Mouse (Mus musculus) MEL (cell line): Measurements from ENCODE around the gene Gm11444.

Source experiments
- BHLHE40 ChIP-seq: IDR thresholded peaks from 2 replicates; pipeline ENCODE4 v1.6.1; 2012; ENCODE audit warnings: low read depth, mild to moderate bottlenecking, inconsistent platforms, low read length, improper control_type of control experiment, borderline replicate concordance
- CHD1 ChIP-seq: IDR thresholded peaks from 2 replicates; pipeline ENCODE4 v1.6.1; 2012; ENCODE audit warnings: low read depth, mild to moderate bottlenecking, inconsistent platforms, low read length, improper control_type of control experiment
- CTCF ChIP-seq, 3 experiments: IDR thresholded peaks in 2 of 3; conservative IDR thresholded peaks in 1 of 3; 2 replicates each; pipeline ENCODE4 v1.5.1; 2011 to 2012; ENCODE audit warnings: low read length in 3 of 3, low read depth in 2 of 3, mild to moderate bottlenecking in 2 of 3, improper control_type of control experiment in 1 of 3, inconsistent platforms in 1 of 3, mixed read lengths in 1 of 3, moderate library complexity in 1 of 3; ENCODE audit not compliant: control insufficient read depth in 1 of 3, insufficient read depth in 1 of 3, poor library complexity in 1 of 3, severe bottlenecking in 1 of 3
- EP300 ChIP-seq, 2 experiments: IDR thresholded peaks; 2 replicates each; pipeline ENCODE4 v1.6.1; 2011; ENCODE audit warnings: improper control_type of control experiment in 2 of 2, low read length in 2 of 2, low read depth in 1 of 2, mild to moderate bottlenecking in 1 of 2
- GATA1 ChIP-seq: IDR thresholded peaks from 2 replicates; pipeline ENCODE4 v1.6.1; 2011; ENCODE audit warnings: low read depth, low read length, improper control_type of control experiment
- HCFC1 ChIP-seq: IDR thresholded peaks from 2 replicates; pipeline ENCODE4 v1.6.1; 2012; ENCODE audit warnings: low read depth, mild to moderate bottlenecking, inconsistent platforms, low read length, improper control_type of control experiment, moderate library complexity
- KAT2A ChIP-seq: conservative IDR thresholded peaks from 2 replicates; pipeline ENCODE4 v1.6.1; 2012; ENCODE audit warnings: low read depth, low read length, improper control_type of control experiment, inconsistent platforms
- MAFK ChIP-seq: IDR thresholded peaks from 2 replicates; pipeline ENCODE4 v1.6.1; 2011; ENCODE audit warnings: low read depth, mild to moderate bottlenecking, low read length, improper control_type of control experiment, borderline replicate concordance
- POLR2A ChIP-seq, 2 experiments: IDR thresholded peaks; 2 replicates each; pipeline ENCODE4 v1.6.1; 2011 to 2012; ENCODE audit warnings: low read length in 2 of 2, mild to moderate bottlenecking in 2 of 2, control low read depth in 1 of 2, improper control_type of control experiment in 1 of 2, low read depth in 1 of 2, moderate library complexity in 1 of 2; ENCODE audit not compliant: control insufficient read depth in 1 of 2, insufficient read depth in 1 of 2, poor library complexity in 1 of 2
- TBP ChIP-seq: IDR thresholded peaks from 2 replicates; pipeline ENCODE4 v1.8.0; 2011; ENCODE audit warnings: low read depth, low read length, improper control_type of control experiment
- USF2 ChIP-seq, 2 experiments: IDR thresholded peaks; 2 replicates each; pipeline ENCODE4 v1.6.1; 2011 to 2012; ENCODE audit warnings: improper control_type of control experiment in 2 of 2, low read length in 2 of 2, borderline replicate concordance in 1 of 2, inconsistent platforms in 1 of 2, low read depth in 1 of 2, mild to moderate bottlenecking in 1 of 2; ENCODE audit not compliant: insufficient read depth in 1 of 2

GRCm38 (mm10) chr11:85841980-85842379, 8.2 kb downstream of the Gm11444 start:
- TF ChIP-seq HCFC1 (no peak), MAFK (no peak), GATA1 (no peak), POLR2A (IDR thresholded peaks at IDR 0.05; ENCODE audit: control insufficient read depth in 1 of 2, insufficient read depth in 1 of 2, low read depth in 1 of 2, low read length in 2 of 2, poor library complexity in 1 of 2) (peak; percentile 24 to 36; a peak in 1 of 4 replicates), CHD1 (no peak; the same call in 1 of the 2 replicates), EP300 (IDR thresholded peaks at IDR 0.05; ENCODE audit: low read depth in 1 of 2, low read length in 2 of 2) (no peak), BHLHE40 (no peak), KAT2A (no peak), TBP (0 out of 2 replicates have a peak, but pooled peaks have one; percentile 2), USF2 (IDR thresholded peaks at IDR 0.05; ENCODE audit: borderline replicate concordance in 1 of 2, insufficient read depth in 1 of 2, low read depth in 1 of 2, low read length in 2 of 2) (no peak), CTCF (IDR thresholded peaks at IDR 0.05 in 2 of 3, conservative IDR thresholded peaks at IDR 0.05 in 1 of 3; ENCODE audit: control insufficient read depth in 1 of 3, insufficient read depth in 1 of 3, low read depth in 2 of 3, low read length in 3 of 3, poor library complexity in 1 of 3, severe bottlenecking in 1 of 3) (peak; percentile 53 to 97 (median 91))
